Mouse (Mus musculus): ENCODE data around the gene Mstn. TPM values are rescaled to one million over a fixed set of nuclear protein-coding genes. Genes with fewer than 3 reads are reported as not detected.

Mstn gene
- total RNA-seq, 2 experiments from 2014 or later, result 0.26 to 0.40 TPM

DNA sequence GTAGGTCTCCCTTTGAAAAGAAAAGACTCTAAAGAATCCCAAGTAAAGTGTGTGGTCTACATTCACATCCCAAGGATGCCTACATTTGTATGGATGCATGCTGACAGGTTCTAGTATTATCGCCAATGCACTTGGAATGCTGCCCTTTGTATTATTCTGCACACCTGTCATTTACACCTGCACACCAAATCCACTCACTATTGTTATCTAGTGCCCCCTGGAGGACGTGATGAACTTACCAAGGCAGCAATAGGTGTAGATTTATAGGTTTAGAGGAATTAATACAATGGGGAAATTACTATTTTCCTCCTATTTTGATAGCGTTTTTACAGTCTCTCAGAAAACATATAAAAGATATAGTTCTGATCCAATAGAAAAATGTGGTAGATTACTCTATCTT is 31.7 kb downstream of the Mstn start:
- no peak for DNase-seq (ENCODE audit: low spot score in 2 of 2)

- DNase-seq (ENCODE audit: low spot score in 2 of 2), result no peak
Observed at GRCm38 (mm10) chr1:53110561-53110960, 49.1 kb downstream of the Mstn start.

Other genes starting within 250 kb of the Mstn start
- 10 to 100 TPM; 38.1 to 43.3 TPM for gene Inpp1, start 244.0 kb upstream of the Mstn start, total RNA-seq (2021)
- gene Hibch, start 216.7 kb upstream of the Mstn start, total RNA-seq (2021), result 10 to 100 TPM; 12.3 to 15.3 TPM
- gene 1700019D03Rik, start 41.5 kb upstream of the Mstn start, total RNA-seq (2021), result 10 to 100 TPM in 1 of 2 experiments, 1 to 10 TPM in 1; 6.8 to 14.9 TPM
- not detected for gene 1700019A02Rik, start 126.0 kb downstream of the Mstn start, total RNA-seq (2021)
- 10 to 100 TPM; 33.2 to 39.9 TPM for gene Pms1, start 235.4 kb downstream of the Mstn start, total RNA-seq (2021)
- 1 to 10 TPM; 8.3 to 9.9 TPM for gene Ormdl1, start 235.5 kb downstream of the Mstn start, total RNA-seq (2021)
- 1 to 10 TPM; 1.5 to 2.0 TPM for gene Gm28778, start 235.5 kb downstream of the Mstn start, total RNA-seq (2021)